Mouse (Mus musculus) embryonic facial prominence, embryonic 14.5 days (tissue): ENCODE results near the gene Ddi2. TPM values are rescaled to one million over a fixed set of nuclear protein-coding genes. Genes with fewer than 3 reads are reported as not detected.

Source experiments
- ATAC-seq: fragments of 200-750 bp; cut with Nextera tagmentation; 2 replicates; pipeline ENCODE4 v1.8.0; 2017; ENCODE audit warnings: low read depth, moderate number of reproducible peaks, moderate TSS enrichment
- DNase-seq: peaks from one replicate; pipeline ENCODE4 v3.0.0-alpha.2; 2015; ENCODE audit warnings: low spot score
- H3K27ac ChIP-seq: fragments of 300-500 bp; sonication (generic); replicated peaks from 2 replicates; pipeline ENCODE4 v1.5.1; 2014; ENCODE audit warnings: low read depth, mild to moderate bottlenecking, low read length, moderate library complexity
- H3K27me3 ChIP-seq: fragments of 300-500 bp; sonication (generic); replicated peaks from 2 replicates; pipeline ENCODE4 v1.6.1; 2014; ENCODE audit warnings: low read length; ENCODE audit not compliant: control insufficient read depth, insufficient read depth
- H3K36me3 ChIP-seq: fragments of 300-500 bp; sonication (generic); 2 replicates; pipeline ENCODE4 v1.6.1; 2014; ENCODE audit warnings: low read length, mixed read lengths; ENCODE audit not compliant: control insufficient read depth, insufficient read depth
- H3K4me1 ChIP-seq: fragments of 300-500 bp; sonication (generic); 2 replicates; pipeline ENCODE4 v1.6.1; 2014; ENCODE audit warnings: antibody characterized with exemption, low read length; ENCODE audit not compliant: control insufficient read depth, insufficient read depth
- H3K4me2 ChIP-seq: fragments of 300-500 bp; sonication (generic); 2 replicates; pipeline ENCODE4 v1.6.1; 2014; ENCODE audit warnings: low read depth, mild to moderate bottlenecking, low read length, moderate library complexity, mixed read lengths
- H3K4me3 ChIP-seq: fragments of 300-500 bp; sonication (generic); 2 replicates; pipeline ENCODE4 v1.5.1; 2014; ENCODE audit warnings: low read depth, mild to moderate bottlenecking, low read length
- H3K9ac ChIP-seq: fragments of 300-500 bp; sonication (generic); 2 replicates; pipeline ENCODE4 v1.6.1; 2014; ENCODE audit warnings: low read depth, mild to moderate bottlenecking, low read length, moderate library complexity, mixed read lengths
- H3K9me3 ChIP-seq: fragments of 300-500 bp; sonication (generic); 2 replicates; pipeline ENCODE4 v1.6.1; 2016; ENCODE audit warnings: low read length; ENCODE audit not compliant: control insufficient read depth
- WGBS: fragments of 180-500 bp; shearing (Covaris S2); extraction: QIAGEN DNeasy Blood & Tissue Kit; methylation state at CpG from one replicate; pipeline ENCODE4 v1.1.7; 2014; 5-methylcytosine and 5-hydroxymethylcytosine counted together
- polyA plus RNA-seq: library from polyadenylated mRNA; unstranded; fragments of >200 nt; fragmentation: Nextera tagmentation; extraction: Ambion mirVana; gene quantifications from 2 replicates; pipeline ENCODE4 v1.2.1, GENCODE M21; 2014

Gene Ddi2
- polyA plus RNA-seq, 1 experiment from 2014 or later, result 18.8 TPM

- Histone ChIP-seq H3K9ac (no peak overlapping the region), H3K4me1 (no peaks in the 10 kb centered on the region), H3K36me3 (no peaks in the 10 kb centered on the region), H3K4me3 (no peak overlapping the region), H3K27ac (no peak overlapping the region), H3K9me3 (no peaks in the 10 kb centered on the region), H3K4me2 (no peak overlapping the region), H3K27me3 (no peaks in the 10 kb centered on the region)
- WGBS, result 61% methylated on average over 3 of the region's 3 CpGs
- DNase-seq (no peak), ATAC-seq (no peak)
These were observed 27.6 kb upstream of the Ddi2 start for GRCm38 (mm10) chr4:141750826-141751225.

GRCm38 (mm10) chr4:141749557-141749956 is 26.3 kb upstream of the Ddi2 start:
- ATAC-seq (no peak), DNase-seq (no peak)
- H3K36me3 ChIP-seq, result no peaks in the 10 kb centered on the region
- 36% methylated on average over 11 of the region's 11 CpGs for WGBS
- no peaks in the 10 kb centered on the region for H3K9me3 ChIP-seq
- H3K4me2 ChIP-seq, result no peak overlapping the region
- no peak overlapping the region for H3K9ac ChIP-seq
- no peak overlapping the region for H3K27ac ChIP-seq
- H3K27me3 ChIP-seq, result no peaks in the 10 kb centered on the region
- no peak overlapping the region for H3K4me3 ChIP-seq
- H3K4me1 ChIP-seq, result no peaks in the 10 kb centered on the region

- no peak for ATAC-seq
- WGBS, result 18% methylated on average over 20 of the region's 25 CpGs
- no peaks in the 10 kb centered on the region for H3K36me3 ChIP-seq
These were observed 23.5 kb upstream of the Ddi2 start, which contains the start of gene Agmat for GRCm38 (mm10) chr4:141746578-141747346. TSS of gene Agmat (plus strand) at chr4:141746672.

GRCm38 (mm10) chr4:141742381-141742780 is 19.2 kb upstream of the Ddi2 start:
- ATAC-seq, result no peak
- H3K27ac ChIP-seq, result no peak overlapping the region; the same call in 1 of the 2 replicates

More at GRCm38 (mm10) chr4:141746578-141747346, 23.5 kb upstream of the Ddi2 start, which contains the start of gene Agmat:
- no peaks in the 10 kb centered on the region for H3K9me3 ChIP-seq
- no peak within 1 kb of the TSS for H3K4me2 ChIP-seq
- no peak within 1 kb of the TSS for H3K27ac ChIP-seq
- no peaks in the 10 kb centered on the region for H3K27me3 ChIP-seq
- no peak within 1 kb of the TSS for H3K9ac ChIP-seq
- no peak within 1 kb of the TSS for H3K4me3 ChIP-seq
- no peaks in the 10 kb centered on the region for H3K4me1 ChIP-seq
- DNase-seq, result no peak

GRCm38 (mm10) chr4:141741856-141742255 is 18.6 kb upstream of the Ddi2 start:
- H3K4me1 ChIP-seq, result no peaks in the 10 kb centered on the region
- DNase-seq (peak; percentile 73), ATAC-seq (peak; percentile 78)
- H3K27ac ChIP-seq, result peak overlapping the region; percentile 34; the same call in 1 of the 2 replicates
- H3K9ac ChIP-seq, result no peak overlapping the region
- no peak overlapping the region for H3K4me3 ChIP-seq
- no peaks in the 10 kb centered on the region for H3K27me3 ChIP-seq
- 51% methylated on average over 9 of the region's 9 CpGs for WGBS
- no peaks in the 10 kb centered on the region for H3K9me3 ChIP-seq
- H3K36me3 ChIP-seq, result no peaks in the 10 kb centered on the region
- no peak overlapping the region for H3K4me2 ChIP-seq

More at GRCm38 (mm10) chr4:141742381-141742780, 19.2 kb upstream of the Ddi2 start:
- no peak overlapping the region for H3K4me2 ChIP-seq
- no peaks in the 10 kb centered on the region for H3K27me3 ChIP-seq
- DNase-seq, result no peak
- 81% methylated on average over 4 of the region's 4 CpGs for WGBS
- no peaks in the 10 kb centered on the region for H3K36me3 ChIP-seq
- H3K4me1 ChIP-seq, result no peaks in the 10 kb centered on the region
- H3K9me3 ChIP-seq, result no peaks in the 10 kb centered on the region
- H3K9ac ChIP-seq, result no peak overlapping the region
- no peak overlapping the region for H3K4me3 ChIP-seq

- no peaks in the 10 kb centered on the region for H3K36me3 ChIP-seq
- DNase-seq, result no peak
- H3K27ac ChIP-seq, result no peak overlapping the region
- H3K4me3 ChIP-seq, result no peak overlapping the region
- H3K4me2 ChIP-seq, result no peak overlapping the region
- no peaks in the 10 kb centered on the region for H3K9me3 ChIP-seq
- peaks cover 5% of the 10 kb centered on the region; the same call in 1 of the 2 replicates for H3K4me1 ChIP-seq
- H3K9ac ChIP-seq, result no peak overlapping the region
- WGBS, result 68% methylated on average over 8 of the region's 8 CpGs
- no peak for ATAC-seq
- no peaks in the 10 kb centered on the region for H3K27me3 ChIP-seq
These were observed 14.8 kb upstream of the Ddi2 start for GRCm38 (mm10) chr4:141738015-141738414.

GRCm38 (mm10) chr4:141736856-141737255 is 13.6 kb upstream of the Ddi2 start:
- Histone ChIP-seq H3K9me3 (no peaks in the 10 kb centered on the region), H3K4me2 (no peak overlapping the region), H3K36me3 (no peaks in the 10 kb centered on the region), H3K9ac (no peak overlapping the region), H3K4me3 (no peak overlapping the region), H3K27me3 (no peaks in the 10 kb centered on the region), H3K4me1 (peaks cover 5% of the 10 kb centered on the region; the same call in 1 of the 2 replicates), H3K27ac (no peak overlapping the region)
- DNase-seq, result no peak
- no peak for ATAC-seq
- 63% methylated on average over 4 of the region's 4 CpGs for WGBS

- Histone ChIP-seq H3K36me3 (no peaks in the 10 kb centered on the region), H3K4me3 (peak overlapping the region; percentile 41), H3K27me3 (no peaks in the 10 kb centered on the region), H3K4me1 (peaks cover 5% of the 10 kb centered on the region; the same call in 1 of the 2 replicates), H3K9me3 (no peaks in the 10 kb centered on the region), H3K4me2 (peak overlapping the region; percentile 62), H3K9ac (peak overlapping the region; percentile 52), H3K27ac (peak overlapping the region; percentile 72)
- no peak for ATAC-seq
- 23% methylated on average over 9 of the region's 9 CpGs for WGBS
- no peak for DNase-seq
These were observed 12.0 kb upstream of the Ddi2 start for GRCm38 (mm10) chr4:141735206-141735560.
